Mouse (Mus musculus) layer of hippocampus, adult 18-20 months (tissue): ENCODE results near the gene Thrb. TPM values are rescaled to one million over a fixed set of nuclear protein-coding genes. Genes with fewer than 3 reads are reported as not detected.

ENCODE experiments used
- DNase-seq, 2 experiments: peaks; one replicate each; pipeline ENCODE4 v3.0.0; 2022; ENCODE audit warnings: low spot score in 2 of 2
- total RNA-seq, 2 experiments: library from RNA; stranded (reverse); gene quantifications; 2 replicates each; pipeline ENCODE4 v1.2.3; 2021

The Thrb gene
- total RNA-seq, 2 experiments from 2014 or later = 51.3 to 58.7 TPM

DNA sequence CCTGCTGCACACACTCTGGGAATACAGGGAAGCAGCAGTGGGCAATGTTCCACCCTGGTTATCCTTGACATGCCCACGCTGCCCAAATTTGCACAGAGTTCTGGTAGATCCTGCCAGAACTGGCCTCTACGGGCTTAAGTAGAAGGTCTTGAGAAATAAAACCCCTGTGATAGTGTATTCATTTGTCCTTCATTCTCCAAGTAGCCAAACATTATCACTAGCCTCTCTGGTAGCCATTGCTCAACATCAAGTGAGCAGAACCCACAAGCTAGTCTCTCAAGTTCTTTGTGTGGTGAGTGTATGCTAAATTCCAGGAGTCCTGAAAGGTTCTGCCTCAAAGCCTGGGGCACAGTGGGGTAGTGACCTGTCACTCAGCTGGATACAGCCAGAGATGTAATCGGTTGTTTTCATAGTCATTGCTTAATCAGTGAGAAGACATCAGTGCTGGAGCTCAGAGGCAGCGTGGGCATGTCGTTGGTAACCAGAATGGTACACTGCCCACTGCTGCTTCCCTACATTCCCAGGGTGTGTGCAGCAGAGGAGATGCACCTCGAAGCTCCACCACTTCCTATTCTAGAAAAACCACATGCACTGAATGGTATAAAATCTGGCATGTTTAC, 203.8 kb downstream of the Thrb start:
- DNase-seq = peak in 1 of 2 experiments; percentile 30

DNA sequence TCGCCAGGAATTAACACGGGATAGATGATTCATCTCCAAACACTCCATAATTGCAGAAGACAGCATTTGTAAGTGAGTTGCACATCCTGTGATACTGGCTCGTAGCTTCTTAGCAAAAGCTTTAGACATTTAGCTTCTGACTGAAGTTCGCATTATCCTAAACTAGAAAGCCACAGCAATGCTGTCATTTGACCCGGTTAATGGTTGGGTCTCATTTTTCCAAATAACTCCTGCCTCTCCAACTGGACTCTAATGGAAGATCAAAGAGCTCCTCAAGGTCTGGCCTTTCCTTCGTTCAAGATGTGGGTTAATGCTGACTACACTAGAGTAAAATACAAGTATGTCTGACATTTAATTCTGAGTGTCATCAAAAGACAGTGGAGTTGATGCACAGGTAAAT, 208.3 kb downstream of the Thrb start:
- no peak for DNase-seq

DNA sequence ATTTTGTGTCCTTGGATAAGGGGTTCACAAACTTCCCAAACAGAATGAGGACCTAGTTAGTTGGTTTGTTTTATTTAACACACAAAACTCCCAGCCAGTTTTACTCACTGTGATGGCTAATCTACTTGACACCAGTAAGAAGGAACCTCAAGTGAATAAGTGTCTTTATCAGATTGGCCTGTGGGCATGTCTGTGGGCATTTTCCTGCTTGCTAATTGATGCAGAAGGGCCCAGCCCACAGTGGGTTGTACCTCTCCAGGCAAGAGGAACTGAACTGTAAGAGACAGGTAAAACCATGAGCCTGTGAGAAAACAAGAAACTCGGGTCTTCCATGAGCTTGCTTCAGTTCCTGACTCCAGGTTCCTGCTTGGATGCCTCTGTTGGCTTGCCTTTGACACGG, 215.9 kb downstream of the Thrb start:
- DNase-seq = no peak

DNA sequence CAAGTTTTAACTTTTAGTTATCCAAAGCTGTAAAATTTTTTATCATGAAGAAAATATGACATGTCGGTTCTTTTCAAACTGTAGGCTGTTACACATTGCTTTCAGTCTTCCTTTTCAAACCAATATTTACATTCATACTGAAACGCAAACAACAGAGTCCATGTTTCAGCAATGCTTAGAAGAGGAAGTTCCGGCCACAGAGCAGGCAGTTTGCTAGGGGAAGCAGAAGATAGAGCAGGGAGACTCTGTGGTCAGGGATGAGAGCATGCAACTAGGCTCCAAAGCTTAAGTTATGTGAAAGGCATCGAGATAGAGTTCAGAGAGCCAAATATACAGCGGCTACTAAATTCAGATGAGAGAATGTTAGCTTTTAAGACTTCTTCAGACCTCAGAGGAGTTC, 219.4 kb downstream of the Thrb start:
- DNase-seq = no peak

DNA sequence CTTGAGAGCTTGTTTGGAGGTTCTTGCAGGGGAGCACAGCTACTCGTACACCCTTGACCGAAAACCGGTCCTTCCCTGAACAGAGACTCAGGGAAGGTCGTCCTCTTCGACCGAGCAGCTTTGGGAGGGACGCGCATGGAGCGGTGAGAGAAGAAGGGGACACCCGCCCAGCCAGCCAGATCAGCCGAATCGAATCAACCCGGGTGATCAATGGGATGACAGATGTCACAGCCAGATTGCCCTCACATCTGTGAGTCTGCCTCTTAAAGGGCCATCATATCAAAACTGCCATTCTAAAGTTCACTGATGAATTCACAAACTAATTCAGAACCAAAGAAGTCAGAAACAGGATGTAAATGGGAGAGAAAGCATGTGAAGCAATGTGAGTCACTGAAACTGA, 224.8 kb downstream of the Thrb start:
- DNase-seq = no peak

DNA sequence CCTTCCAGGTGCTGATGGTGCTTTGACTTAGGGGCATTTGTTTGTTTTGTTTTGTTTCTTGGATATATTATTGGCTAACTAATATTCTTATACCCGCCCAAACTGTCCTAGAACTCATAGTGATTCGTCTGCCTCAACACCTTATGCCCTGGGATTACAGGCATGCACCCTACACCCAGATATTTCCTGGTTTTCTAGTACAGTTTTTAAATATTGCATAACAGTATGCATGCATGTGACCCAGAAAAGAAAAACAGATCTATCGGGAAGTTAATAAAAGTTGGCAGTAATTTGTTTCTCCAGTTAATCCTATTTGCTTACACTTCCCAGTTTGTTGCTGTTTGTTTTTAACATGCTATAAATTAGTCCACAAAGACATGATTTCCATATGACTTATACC, 225.3 kb downstream of the Thrb start:
- DNase-seq = no peak

DNA sequence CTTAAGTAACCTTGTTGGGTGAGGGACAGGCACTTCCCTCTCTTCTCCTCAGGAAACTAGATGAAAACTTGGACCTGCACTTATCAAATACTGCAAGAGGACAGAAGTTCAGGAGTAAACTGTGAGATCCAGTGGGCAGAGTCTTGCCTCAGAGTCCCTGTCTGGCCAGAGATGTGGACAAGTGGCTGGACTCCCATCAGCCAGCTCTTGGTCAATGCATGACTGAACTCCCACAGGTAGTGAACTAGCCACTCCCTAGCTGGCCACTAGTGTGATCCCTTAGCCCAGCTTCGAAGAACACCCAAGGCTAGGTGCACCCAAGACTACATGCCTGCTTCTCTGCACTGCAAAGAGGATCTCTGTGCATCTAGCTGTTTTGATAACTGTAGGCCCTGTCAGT, 234.7 kb downstream of the Thrb start:
- no peak for DNase-seq

DNA sequence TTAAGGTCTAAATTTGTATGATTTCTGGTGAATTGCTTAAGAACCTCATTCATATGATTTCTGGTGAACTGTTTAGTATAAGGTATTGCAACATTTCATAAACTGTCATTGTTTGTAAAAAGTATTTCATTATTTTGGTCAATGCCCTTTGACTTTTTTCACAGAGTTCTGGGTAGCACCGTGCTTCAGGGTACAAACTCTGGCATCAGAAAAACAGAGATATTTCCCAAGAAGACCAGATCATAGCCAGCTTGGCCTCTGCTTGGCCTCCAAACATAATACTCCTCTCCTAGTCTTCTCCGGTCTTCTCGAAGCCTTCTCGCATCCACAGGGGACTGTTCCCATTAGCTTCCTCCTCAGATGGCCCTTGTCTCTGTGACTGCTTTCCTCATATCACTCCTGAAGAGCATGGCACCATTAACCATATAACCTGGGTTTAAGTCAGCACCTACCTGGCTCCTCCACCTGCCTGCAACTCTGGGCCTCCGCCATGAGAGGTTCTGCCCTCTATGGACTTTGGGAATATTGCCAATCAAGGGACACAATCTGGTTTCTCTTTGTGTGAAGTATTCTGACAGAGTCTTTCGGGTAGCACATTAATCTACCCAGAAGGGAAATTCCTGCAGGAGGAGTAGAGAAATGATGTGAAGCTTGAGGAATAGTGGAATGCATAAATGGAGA, 239.8 kb downstream of the Thrb start:
- no peak for DNase-seq

DNA sequence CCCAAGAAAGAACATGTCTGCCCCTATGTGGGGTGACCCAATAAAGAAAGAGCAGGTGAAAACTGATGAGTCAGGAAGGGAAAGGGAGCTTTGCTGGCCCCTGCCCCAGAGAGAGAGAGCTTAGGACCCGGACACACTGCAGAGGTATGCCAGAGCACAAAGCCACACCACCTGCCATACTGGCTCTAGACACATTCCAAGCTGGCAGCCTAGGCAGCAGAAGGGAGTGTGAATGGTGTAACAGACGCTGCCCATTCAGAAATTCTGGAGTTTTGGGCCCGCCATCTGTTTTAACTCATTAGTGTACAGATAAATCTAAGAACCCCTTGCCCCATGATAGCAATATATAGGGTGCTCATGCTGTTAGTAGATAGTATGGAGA, 240.3 kb downstream of the Thrb start:
- DNase-seq = no peak

DNA sequence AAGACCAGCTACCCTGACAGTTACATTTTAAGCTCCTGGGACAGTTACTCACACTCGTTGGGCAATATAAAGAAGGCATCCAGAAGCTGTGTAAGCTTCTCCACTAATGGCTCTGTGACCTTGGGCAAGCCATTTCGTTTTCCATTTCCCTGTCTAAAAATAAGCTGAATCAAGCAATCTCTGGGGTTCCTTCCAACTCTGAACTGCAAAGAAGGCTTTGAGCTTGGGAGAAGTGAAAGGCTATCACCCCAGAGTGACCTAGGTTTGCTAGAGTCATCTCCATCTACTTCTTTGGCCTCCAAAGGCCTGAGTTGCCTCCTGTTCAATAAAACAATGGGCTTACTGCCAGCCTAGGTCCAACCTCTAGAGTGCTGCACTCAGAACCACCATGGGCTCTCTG, 242.4 kb downstream of the Thrb start:
- no peak for DNase-seq

DNA sequence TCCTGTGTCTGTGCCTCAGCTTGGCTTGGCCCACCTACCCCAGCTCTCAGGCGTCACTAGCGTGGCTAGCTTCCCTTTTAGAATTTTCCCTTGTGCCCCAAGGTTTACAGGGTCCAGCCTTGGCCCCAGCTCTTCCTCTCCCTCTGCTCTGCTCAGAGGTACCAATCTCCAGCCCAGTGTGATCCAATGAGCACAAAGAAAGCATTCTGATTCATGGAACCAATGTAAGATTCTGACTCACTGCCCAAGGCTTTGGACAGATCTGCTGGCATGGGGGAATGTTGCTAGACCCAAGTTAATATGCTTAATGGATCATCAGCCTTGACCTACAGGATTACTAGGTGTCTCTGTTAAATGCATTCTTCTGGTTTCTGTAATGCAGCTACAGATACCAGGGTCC, 243.1 kb downstream of the Thrb start:
- DNase-seq = no peak

DNA sequence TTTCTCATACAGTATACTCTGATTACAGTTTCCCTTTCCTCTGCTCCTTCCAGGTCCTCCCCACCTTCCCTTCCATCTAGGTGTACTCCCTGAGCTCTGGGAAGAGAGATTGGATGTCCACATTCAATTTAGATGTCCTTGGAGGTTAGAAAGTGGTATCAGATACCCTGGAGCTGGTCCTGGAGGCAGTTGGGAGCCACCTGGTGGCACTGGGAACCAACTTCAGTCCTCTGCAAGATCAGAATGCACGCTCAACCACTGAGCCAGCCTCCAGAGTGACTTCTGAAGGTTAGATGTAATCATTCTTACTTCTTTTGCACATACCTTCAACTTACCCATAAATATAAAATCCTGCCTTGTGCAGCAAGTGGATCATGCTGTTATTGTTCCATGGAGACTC, 244.5 kb downstream of the Thrb start:
- DNase-seq = no peak

DNA sequence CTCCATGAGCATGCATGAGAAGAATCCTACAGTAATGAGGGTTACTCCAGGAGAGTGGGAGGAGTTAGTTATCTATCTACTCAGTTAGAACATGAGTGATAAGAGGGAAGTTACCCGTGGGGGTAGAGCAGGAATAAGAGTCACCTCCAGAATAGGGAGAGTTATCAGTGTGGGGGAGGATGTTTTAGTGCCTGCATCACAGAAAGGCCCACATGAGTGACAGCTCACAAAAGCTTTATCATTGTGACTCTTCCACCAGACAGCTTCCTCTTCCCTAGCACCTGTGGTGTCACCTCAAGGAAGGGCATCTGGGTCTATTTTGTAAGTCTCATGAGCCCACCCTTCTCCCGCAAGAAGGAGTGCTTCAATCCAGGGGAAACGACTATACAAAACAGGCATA, 245.6 kb downstream of the Thrb start:
- DNase-seq = no peak

DNA sequence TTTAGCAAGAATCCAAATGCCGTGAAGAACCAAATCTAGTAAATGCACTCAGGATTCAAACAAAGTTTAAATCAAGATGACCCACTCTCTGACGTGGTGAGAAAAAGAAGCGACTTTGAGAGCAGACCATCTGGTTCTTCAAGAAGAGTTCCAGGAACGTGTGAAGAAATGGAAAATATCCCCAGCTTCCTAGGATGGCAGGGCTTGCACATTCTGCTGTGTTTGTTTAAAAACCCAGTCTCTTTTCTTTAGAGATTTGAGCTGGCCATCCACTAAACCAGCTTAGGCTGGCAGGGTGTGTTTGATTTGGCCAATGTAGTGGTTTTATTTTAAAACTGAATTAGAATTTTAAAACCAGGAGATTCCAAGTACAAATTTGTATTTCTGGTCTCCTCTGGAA, 246.9 kb downstream of the Thrb start:
- no peak for DNase-seq

DNA sequence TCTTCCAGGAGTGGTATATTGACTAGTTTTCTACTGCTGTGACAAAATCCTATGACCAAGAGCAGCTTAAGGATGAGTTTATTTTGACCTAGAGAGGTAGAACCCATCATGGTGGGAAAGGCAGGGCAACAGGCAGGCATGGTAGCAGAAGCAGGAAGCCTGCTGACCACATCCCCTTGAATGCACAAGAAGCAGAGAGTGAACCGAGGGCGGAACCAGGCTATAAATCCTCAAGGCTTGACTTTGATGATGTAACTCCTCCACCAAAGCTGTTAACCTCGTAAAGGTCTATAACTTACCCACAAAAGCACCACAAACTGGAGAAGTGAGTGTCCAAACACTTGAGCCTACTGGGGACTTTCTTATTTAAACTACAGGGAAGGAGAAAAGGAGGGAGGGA, 251.1 kb downstream of the Thrb start:
- no peak for DNase-seq

DNA sequence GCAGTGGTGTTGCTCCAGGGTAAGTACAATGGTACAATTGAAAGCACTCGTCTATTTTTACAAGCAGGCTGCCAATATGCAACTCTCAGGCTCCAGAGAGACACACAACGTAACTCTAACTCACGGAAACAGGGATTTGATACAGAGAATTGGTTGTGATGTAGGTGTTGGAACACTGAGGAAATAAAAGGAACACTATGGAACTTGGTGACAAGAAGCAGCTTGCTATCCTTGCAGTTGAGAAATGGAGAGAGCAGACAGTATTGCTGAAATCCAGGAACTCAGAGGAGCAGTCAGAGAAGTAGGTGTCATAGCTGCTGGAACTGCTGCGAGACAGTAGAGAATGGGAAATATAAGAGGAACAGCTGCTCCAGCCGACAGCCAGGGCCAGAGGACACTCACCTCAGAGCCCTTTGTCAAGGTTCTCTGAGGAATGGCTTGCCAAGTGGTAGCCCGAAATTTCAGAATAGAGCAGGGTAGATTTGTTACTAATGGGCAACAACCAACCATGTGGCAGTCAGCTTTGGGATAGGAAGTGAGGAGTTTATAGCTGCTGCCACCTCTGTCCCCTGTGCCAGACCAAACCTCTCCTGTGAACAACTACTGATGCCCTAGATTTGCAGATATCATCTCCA, 252.6 kb downstream of the Thrb start:
- DNase-seq = no peak

DNA sequence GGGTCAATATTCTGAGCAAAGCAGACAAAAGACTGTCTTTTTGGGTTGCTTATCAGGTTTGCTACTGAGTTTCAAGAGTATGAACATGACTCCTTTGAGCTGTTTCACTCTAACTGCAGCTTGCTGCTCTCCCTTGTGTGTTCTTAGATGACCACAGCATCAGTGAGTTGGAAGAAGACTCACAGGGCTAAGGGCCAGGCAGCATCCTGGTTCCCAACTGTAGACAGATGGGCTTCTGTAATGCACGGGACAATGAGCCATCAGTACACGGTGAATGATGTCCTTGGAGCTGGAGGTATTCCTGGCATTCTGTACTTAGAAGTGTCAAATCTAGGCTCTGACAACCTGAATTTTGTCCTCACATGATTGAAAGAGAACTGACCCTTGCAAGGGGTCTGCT, 255.5 kb downstream of the Thrb start:
- DNase-seq = no peak

DNA sequence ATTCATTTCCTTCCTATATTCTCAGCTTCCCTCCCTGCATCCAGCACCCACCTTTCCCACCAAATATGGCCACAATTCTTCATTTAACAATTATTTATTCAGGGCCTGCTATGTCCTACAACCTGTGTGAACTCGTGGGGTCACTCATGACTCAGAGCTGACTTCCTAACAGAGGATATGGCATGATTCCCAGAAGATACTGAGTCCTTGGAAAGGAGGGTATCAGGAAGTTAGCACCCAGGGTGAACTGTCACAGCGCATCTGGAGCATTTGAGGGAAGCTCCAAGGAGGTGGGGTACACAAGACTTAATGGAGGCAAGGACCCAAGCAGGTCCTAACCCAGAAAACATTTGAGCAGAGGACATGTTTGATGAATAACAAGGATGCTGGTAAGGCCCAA, 256.6 kb downstream of the Thrb start:
- no peak for DNase-seq

DNA sequence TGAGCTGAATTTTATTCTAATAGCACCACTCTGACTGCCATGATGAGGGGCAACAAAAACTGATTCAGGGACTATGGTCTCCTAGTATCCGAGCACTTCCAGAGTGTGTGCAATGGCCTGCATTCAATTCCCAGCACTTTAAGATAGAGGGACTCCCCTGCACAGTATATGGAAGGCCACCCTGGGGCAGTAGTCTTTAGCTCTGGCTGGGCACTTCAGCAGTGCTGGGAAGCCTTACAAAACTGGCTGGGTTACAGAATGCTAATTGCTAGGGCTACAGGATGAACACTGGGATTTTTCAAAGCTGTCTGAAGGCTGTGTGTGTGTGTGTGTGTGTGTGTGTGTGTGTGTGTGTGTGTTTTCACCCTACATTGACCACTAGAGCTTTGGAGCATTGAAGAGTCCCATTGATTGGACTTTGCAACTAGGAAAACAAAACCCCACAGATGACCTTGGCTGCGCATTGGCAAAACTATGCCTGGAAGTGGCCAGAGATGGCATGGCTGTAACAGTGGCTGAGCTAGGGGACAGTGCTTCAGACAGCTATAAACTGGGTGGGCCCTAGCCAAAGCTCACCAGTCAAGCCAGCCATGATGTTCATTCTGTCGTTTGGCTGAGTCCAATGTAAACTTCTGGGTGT, 257.2 kb downstream of the Thrb start:
- no peak for DNase-seq

DNA sequence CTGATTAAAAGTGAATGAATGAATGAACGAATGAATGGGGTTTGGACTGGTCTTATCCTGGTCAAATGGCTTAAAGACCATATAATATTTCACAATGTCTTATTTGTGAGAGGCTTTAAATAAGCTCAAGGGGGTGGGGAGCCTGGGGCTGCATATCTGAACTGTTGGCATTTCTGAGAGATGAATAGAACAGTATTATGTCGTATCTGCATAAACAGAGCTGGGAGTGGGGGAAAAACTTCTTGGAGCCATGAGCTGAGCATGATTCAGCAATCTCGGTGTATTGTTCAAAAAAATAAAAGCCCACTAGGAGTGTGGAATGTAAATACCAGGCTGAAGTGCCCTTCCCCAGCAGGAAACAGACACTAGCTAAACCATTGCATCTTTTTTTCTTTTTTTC, 257.8 kb downstream of the Thrb start:
- no peak for DNase-seq

DNA sequence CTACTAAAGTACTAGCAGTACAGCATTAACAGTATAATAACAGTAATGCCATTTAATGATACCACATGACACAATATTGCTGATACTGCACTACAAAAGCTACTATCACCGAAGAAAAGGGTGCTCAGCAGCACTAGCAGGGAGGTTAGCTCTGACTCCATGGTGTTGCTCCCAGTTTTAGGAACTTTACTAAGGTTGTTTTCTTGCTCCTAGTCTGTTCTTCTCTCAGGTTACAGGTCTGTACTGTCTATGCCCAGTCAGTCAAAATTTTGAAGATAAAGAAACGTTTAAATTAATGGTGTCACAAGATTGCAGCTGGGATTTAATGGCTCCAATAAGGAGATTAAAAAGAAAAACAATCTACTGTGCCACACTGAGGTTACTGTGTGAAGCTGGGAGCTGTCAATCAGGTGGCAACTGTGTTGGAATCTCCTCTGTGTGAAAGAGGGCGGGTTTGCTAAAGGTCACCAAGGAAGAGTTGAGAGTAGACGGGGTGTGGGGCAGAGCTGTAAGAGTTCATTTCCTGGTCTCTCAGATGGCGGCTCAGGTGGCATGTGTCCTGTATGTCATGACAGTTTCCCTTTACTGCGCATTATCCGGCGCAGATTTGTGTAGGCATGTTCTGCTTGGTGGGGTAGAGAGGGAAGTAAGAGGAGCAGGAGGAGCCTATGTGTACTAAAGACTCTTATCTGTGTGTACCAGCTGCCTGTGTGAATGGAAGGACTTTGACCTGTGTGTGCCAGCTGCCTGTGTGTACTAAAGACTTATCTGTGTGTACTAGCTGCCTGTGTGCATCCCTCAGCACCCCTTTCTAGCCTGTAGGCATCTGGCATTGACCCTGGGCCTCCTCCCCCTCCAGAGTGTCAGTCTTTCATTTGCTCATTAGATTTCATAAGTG, 263.0 kb downstream of the Thrb start:
- no peak for DNase-seq
